Mouse (Mus musculus): Measurements from ENCODE around the gene Plekhm3.

The Plekhm3 gene

GRCm38 (mm10) chr1:64878795-64879240 is 77.8 kb downstream of the Plekhm3 start:
- in situ Hi-C loops (cut with MseI, MboI): no loop called here

- in situ Hi-C loops (cut with MseI, MboI): no loop called here
Observed at GRCm38 (mm10) chr1:64876276-64876675, 80.3 kb downstream of the Plekhm3 start.

- in situ Hi-C loops (cut with MseI, MboI): no loop called here
Observed at GRCm38 (mm10) chr1:64875712-64876111, 80.9 kb downstream of the Plekhm3 start.

GRCm38 (mm10) chr1:64875156-64875555 is 81.5 kb downstream of the Plekhm3 start:
- in situ Hi-C loops (cut with MseI, MboI): no loop called here

- in situ Hi-C loops (cut with MseI, MboI): no loop called here
Observed at GRCm38 (mm10) chr1:64871956-64872355, 84.7 kb downstream of the Plekhm3 start.

- in situ Hi-C loops (cut with MseI, MboI): no loop called here
Observed at GRCm38 (mm10) chr1:64867684-64868083, 88.9 kb downstream of the Plekhm3 start.

GRCm38 (mm10) chr1:64866140-64866539 is 90.5 kb downstream of the Plekhm3 start:
- in situ Hi-C loops (cut with MseI, MboI): no loop called here

- in situ Hi-C loops (cut with MseI, MboI): no loop called here
Observed at GRCm38 (mm10) chr1:64860235-64860920, 96.2 kb downstream of the Plekhm3 start.

GRCm38 (mm10) chr1:64859826-64860225 is 96.8 kb downstream of the Plekhm3 start:
- in situ Hi-C loops (cut with MseI, MboI): no loop called here

- in situ Hi-C loops (cut with MseI, MboI): no loop called here
Observed at GRCm38 (mm10) chr1:64854835-64855234, 101.8 kb downstream of the Plekhm3 start.

- in situ Hi-C loops (cut with MseI, MboI): no loop called here
Observed at GRCm38 (mm10) chr1:64853738-64854730, 102.6 kb downstream of the Plekhm3 start.

GRCm38 (mm10) chr1:64853244-64853643 is 103.4 kb downstream of the Plekhm3 start:
- in situ Hi-C loops (cut with MseI, MboI): no loop called here

- in situ Hi-C loops (cut with MseI, MboI): no loop called here
Observed at GRCm38 (mm10) chr1:64852272-64852671, 104.4 kb downstream of the Plekhm3 start.

- in situ Hi-C loops (cut with MseI, MboI): no loop called here
Observed at GRCm38 (mm10) chr1:64850345-64850744, 106.3 kb downstream of the Plekhm3 start.

- in situ Hi-C loops (cut with MseI, MboI): no loop called here
Observed at GRCm38 (mm10) chr1:64848996-64849395, 107.6 kb downstream of the Plekhm3 start.

- in situ Hi-C loops (cut with MseI, MboI): no loop called here
Observed at GRCm38 (mm10) chr1:64848081-64848480, 108.5 kb downstream of the Plekhm3 start.

- in situ Hi-C loops (cut with MseI, MboI): no loop called here
Observed at GRCm38 (mm10) chr1:64847565-64847964, 109.1 kb downstream of the Plekhm3 start.

GRCm38 (mm10) chr1:64844978-64845377 is 111.6 kb downstream of the Plekhm3 start:
- in situ Hi-C loops (cut with MseI, MboI): no loop called here

- in situ Hi-C loops (cut with MseI, MboI): no loop called here
Observed at GRCm38 (mm10) chr1:64843900-64844616, 112.6 kb downstream of the Plekhm3 start.

- in situ Hi-C loops (cut with MseI, MboI): no loop called here
Observed at GRCm38 (mm10) chr1:64840930-64841329, 115.7 kb downstream of the Plekhm3 start.

- in situ Hi-C loops (cut with MseI, MboI): no loop called here
Observed at GRCm38 (mm10) chr1:64836584-64836983, 120.0 kb downstream of the Plekhm3 start.

- in situ Hi-C loops (cut with MseI, MboI): no loop called here
Observed at GRCm38 (mm10) chr1:64836114-64836513, 120.5 kb downstream of the Plekhm3 start.
